Mouse (Mus musculus) cerebellum, adult 9-10 months (tissue): ENCODE data around the gene Cd27.
A peak's percentile ranks its signal among the peaks of the same experiment; 100 is the strongest.
"Not testable (repeated sequence)": the region's sequence is repeated elsewhere in the genome, so short reads cannot be mapped to it uniquely, and the experiment has no call there.

Source experiments
- DNase-seq: peaks from one replicate; pipeline ENCODE4 v3.0.0; 2022

Cd27 gene

GRCm38 (mm10) chr6:125236782-125237181, at the start of gene Cd27:
Gene Cd27 (minus strand): TSS chr6:125237010.
- no peak for DNase-seq

DNA sequence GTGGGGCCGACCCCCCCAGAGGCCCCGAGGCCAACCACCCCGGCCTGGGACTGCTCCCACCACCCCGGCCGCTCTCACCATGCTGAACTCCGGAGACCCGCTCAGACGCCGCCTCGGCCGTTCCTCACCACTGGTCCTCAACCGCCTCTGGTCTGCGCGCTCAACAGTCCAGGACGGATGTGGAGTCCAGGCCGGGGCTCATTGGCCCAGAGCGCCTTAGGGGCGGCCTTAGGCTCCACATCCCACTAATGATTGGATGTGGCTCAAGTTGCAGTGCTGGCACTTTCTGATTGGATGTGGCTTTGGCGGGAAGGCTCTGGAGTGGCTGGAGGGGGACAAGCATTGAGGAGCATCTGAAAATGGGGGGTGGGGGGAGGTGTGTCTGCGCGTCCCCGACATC, 49.1 kb upstream of the Cd27 start, which contains the start of gene Tuba3a:
Gene Tuba3a (minus strand): TSS at position 153 of the 400 bp plus-strand sequence.
- no peak for DNase-seq

DNA sequence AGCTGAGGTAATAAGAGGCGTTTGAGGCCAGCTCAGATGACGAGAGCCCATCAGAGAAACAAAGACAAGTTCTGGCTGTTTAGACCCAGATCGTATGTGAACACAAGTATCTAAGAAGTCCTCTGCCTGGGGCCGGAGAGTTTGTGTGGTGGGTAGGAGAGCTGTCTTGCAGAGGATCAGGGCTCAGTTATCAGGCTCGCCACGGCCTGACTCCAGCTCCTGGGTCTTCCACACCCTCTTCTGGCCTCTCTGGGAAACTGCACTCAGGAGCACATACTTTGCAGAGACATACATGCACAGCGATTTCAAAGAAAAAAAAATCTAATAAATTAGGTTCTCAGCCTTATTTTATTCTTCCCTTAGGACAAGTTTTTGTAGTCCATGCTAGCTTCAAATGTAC, 47.9 kb upstream of the Cd27 start:
- no peak for DNase-seq

DNA sequence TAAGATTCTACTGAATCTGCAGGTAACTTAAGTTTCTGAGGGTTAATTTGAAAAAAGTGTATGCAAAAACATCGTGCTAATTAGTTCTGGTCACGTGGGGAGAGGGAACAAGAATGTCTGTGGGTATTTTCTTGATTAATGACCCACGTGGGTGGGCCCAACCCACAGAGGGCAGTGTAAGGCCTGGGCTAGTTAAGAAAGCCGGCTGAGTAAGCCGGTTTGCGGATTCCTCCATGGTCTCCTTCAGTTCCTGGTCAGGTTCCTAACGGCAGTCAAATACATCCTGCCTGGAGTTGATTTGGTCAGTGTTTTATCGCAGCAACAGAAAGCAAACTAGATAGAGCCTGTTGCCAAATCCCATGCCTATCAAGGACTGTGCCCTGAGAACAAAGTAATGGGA, 47.4 kb upstream of the Cd27 start:
- DNase-seq, result no peak

GRCm38 (mm10) chr6:125282721-125283120, 45.9 kb upstream of the Cd27 start:
- not testable (repeated sequence) for DNase-seq

DNA sequence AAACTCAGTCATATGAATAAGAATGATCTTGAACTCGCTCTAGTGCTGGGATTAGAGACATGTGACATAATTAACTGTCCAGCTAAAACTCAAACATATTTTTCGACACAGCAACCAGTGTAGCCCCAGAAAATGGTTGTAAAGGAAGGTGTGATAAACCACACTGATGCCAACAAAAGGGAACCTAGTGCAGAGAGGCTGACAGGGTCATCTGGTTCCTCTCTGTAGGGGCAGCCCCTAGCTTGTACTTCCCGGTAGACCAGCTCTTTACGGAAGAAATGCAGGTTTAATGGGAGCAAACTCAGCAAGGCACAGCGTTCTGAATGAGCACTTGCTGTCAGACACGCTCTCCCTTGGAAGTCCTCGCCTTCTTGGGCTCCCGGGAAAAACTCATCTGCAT, 42.9 kb upstream of the Cd27 start:
- DNase-seq, result no peak

DNA sequence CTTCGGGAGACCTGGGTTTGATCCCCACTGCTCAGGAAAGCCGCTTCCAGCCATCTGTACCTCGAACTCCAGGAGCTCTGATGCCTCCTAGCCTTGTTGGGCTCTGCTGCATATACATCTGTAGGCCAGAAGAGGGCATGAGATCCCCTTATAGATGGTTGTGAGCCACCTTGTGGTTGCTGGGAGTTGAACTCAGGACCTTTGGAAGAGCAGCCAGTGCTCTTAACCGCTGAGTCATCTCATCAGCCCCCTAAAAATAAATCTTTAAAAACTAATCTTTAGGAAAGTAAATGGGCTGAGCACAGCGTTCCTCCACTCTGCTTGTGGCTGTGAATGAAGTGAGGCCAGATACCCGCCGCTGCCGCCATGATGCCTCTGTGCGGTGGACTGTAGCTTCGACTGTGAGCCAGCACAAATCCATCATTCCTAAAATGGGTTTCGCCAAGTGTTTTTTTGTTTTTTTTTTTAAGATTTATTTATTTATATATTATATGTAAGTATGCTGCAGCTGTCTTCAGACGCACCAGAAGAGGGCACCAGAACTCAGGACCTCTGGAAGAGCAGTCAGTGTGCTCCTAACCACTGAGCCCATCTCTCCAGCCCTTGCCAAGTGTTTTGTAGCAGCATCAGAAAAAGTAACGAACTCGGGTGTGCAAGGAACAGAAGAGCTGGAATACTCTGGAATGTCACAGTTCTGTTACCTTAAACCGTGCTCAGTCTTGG, 38.2 kb upstream of the Cd27 start:
- no peak for DNase-seq

DNA sequence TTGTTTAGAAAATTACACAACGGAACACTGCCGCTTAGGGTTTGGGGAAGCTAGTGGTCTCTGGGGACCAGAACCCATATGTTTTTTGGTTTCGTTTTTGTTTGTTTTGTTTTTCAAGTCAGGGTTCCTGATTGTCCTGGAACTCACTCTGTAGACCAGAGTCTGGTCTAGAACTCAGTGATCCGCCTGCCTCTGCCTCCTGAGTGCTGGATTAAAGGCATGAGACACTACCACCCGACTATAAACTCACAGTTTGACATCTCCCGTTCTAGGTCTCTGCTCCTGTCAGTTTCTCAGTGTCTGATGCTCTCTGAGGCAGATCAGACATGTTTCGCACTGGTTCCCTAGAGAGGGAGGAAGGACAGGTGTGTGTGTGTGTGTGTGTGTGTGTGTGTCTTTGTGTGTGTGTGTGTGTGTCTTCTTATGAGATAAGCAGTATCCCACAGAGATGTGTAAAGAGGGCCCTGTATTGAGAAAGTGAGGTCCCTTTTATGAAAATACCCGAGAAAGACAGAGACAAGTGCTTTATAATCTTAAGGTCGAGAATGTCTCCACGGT, 35.5 kb upstream of the Cd27 start:
- no peak for DNase-seq

DNA sequence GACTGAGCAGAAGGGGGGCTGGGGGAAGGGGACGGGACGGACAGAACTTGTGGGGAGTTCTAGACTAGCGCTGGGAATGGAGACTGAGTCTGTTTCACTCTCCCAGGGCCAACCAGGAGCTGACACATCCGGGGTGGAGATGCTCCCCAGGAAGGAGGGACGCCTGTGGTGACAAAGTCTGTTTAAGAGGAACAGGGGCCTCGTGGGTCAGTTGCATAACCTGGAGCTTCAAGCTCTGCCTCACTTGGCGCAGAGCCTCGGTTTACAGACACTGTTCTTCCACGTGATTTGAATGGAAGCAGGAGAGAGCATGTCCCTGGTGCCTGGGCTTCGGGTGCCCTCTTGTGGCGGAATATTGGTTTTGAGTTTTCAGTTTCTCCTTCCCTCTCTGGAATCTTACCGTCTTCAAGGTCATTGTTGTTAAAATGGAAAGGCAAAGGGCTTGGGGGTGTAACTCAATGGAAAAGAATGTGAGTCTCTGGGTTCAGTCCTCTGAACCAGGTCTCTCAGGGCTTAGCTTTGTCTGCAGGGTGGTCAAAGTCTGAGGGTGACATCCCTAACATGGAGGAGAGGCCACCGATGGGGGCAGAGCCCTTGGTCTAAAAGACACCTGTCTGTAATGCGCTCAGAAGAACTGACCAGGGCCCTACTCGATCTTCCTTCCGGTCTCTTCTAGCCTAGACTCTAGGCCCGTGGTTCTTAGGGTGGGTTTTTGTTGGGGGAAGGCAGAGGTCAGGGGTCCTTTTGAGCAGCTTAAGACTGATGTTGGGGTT, 34.8 kb upstream of the Cd27 start:
- peak; percentile 97 for DNase-seq

DNA sequence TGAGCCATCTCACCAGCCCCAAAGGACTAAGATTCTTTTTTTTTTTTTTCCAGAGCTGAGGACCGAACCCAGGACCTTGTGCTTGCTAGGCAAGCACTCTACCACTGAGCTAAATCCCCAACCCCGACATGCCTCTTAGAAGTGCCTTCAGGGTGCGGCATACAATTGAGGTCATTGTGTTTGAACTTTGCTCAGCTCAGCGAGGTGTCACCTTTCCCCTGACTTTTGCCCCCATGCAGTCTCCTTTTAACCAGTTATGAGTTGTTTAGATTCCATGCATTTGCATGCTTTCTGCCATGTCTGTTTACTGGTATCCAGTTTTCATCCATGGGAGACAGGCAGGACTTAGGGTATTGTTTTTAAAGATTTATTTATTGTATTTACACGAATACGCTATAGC, 32.0 kb upstream of the Cd27 start:
- no peak for DNase-seq

GRCm38 (mm10) chr6:125267469-125267868, 30.7 kb upstream of the Cd27 start:
- DNase-seq, result no peak

- DNase-seq, result not testable (repeated sequence)
These were observed 29.8 kb upstream of the Cd27 start for GRCm38 (mm10) chr6:125266600-125266999.

DNA sequence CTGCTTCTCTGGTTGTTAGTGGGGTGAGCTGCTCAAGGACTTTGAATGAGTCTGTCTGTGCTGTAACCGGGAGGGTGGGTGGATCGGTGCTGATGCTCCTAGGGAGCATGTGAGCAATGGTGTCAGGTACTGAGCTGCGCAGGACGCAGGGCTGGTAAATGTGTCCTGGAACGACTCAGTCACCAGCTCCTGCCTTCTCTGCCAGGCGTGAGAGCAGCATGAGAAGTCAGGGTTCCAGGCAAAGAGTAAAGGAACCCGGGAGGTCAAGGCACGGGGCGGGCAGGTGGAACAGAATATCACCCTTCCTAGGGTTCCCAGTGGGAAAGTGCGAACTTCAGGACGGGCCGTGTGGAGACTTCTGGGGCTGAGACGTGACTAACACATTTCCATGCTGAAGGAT, 29.3 kb upstream of the Cd27 start:
- DNase-seq, result no peak

DNA sequence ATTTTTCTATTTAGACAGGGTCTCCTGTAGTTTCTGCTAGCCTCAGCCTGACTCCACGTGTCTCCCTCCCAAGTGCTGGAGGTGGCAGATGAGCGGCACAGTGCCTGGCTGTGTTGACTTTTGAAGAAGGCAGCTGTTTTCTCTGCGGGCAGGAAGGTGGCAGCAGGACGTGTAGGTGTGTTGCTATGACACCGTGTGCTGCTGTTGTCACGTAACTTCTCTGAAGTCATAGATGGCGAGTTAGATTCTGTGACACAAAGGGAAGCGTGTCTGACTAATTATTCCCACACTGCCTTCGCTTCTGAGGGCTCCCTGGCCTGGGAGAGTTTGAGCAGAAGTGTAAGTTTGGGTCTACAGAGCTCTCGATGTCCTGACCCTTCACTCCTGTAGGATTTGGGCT, 28.4 kb upstream of the Cd27 start:
- DNase-seq, result no peak

GRCm38 (mm10) chr6:125264219-125264618, 27.4 kb upstream of the Cd27 start:
- DNase-seq, result no peak

- DNase-seq, result no peak
These were observed 23.3 kb upstream of the Cd27 start for GRCm38 (mm10) chr6:125260006-125260555.

DNA sequence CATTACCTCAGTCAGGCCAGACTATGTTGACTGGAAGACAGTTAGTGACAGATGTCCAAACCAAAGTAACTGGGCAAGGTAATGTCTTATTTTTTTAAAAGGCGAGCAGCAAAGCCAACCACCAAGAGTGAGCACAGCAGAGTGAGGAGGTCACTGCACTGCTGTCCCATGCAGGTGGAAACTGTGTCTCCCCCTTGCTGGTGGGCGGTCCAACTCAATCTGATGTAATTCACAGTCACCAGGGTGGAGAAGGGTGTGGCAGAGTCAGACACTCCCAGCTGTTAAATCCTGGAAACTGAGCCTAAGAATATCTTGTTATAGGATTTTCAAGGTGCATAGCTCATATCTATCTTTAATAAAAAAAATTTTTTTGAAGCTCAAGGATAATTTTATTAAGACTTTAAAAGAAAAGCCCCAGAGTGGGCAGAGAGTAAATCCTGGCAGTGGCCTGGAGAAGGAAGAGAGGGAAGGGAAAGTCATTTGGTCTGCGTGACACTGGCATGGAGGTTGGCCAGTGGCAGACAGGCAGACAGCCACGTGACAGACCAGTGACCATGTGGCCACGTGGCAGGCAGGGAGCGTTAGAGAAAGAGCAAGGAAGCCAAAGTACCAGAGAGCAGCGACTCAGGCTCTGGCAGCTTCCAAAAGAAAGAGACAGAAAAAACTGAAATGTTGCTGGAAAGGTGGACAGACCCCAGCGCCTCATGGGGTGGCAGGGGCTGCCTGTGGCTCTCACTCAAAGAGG, 19.6 kb upstream of the Cd27 start:
- peak; percentile 37 for DNase-seq

- DNase-seq, result no peak
These were observed 18.8 kb upstream of the Cd27 start for GRCm38 (mm10) chr6:125255516-125256044.

- DNase-seq, result no peak
These were observed 17.3 kb upstream of the Cd27 start for GRCm38 (mm10) chr6:125253863-125254715.

GRCm38 (mm10) chr6:125252711-125253110, 15.9 kb upstream of the Cd27 start:
- no peak for DNase-seq

GRCm38 (mm10) chr6:125252285-125252684, 15.5 kb upstream of the Cd27 start:
- DNase-seq, result no peak

DNA sequence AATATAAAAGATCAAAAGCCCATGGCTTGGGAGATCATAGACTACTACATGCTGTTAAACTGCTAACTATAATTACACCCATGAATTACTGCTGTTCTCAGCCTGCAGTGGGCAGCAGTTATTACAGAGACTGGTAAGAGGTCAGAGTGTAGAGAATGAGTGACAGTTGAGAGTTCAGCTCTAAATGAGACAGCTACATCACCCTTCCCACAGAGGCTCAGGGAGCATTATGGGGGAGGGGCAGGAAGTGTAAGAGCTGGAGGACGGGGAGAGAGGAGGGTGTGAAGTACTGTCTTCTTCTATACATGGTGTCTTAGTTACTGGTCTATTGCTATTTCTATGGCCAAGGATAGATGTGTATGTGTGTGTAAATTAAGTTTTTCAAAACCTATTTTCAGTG, 7.7 kb upstream of the Cd27 start:
- DNase-seq, result no peak
